Mouse (Mus musculus) kidney, embryonic 15.5 days (tissue): ENCODE measurements around the gene Olfr1145. TPM values are rescaled to one million over a fixed set of nuclear protein-coding genes. Genes with fewer than 3 reads are reported as not detected.

Source experiments
- ATAC-seq: fragments of 200-750 bp; cut with Nextera tagmentation; replicated peaks from 2 replicates; pipeline ENCODE4 v1.8.0; 2017; ENCODE audit warnings: moderate TSS enrichment; ENCODE audit not compliant: low FRiP score
- H3K27ac ChIP-seq: fragments of 300-500 bp; sonication (generic); 2 replicates; pipeline ENCODE4 v1.5.1; 2015; ENCODE audit warnings: mild to moderate bottlenecking, inconsistent platforms
- H3K27me3 ChIP-seq: fragments of 300-500 bp; sonication (generic); 2 replicates; pipeline ENCODE4 v1.6.1; 2015; ENCODE audit warnings: inconsistent platforms
- H3K36me3 ChIP-seq: fragments of 300-500 bp; sonication (generic); 2 replicates; pipeline ENCODE4 v1.6.1; 2015; ENCODE audit warnings: inconsistent platforms
- H3K4me1 ChIP-seq: fragments of 300-500 bp; sonication (generic); 2 replicates; pipeline ENCODE4 v1.6.1; 2015; ENCODE audit warnings: inconsistent platforms
- H3K4me2 ChIP-seq: fragments of 300-500 bp; sonication (generic); 2 replicates; pipeline ENCODE4 v1.6.1; 2015; ENCODE audit warnings: moderate library complexity, mild to moderate bottlenecking, inconsistent platforms
- H3K4me3 ChIP-seq: fragments of 300-500 bp; sonication (generic); replicated peaks from 2 replicates; pipeline ENCODE4 v1.5.1; 2015; ENCODE audit warnings: mild to moderate bottlenecking, inconsistent platforms
- H3K9ac ChIP-seq: fragments of 300-500 bp; sonication (generic); 2 replicates; pipeline ENCODE4 v1.6.1; 2015; ENCODE audit warnings: mild to moderate bottlenecking, inconsistent platforms
- H3K9me3 ChIP-seq: fragments of 300-500 bp; sonication (generic); replicated peaks from 2 replicates; pipeline ENCODE4 v1.6.1; 2016; ENCODE audit warnings: inconsistent platforms
- WGBS: fragments of 180-500 bp; shearing (Covaris S2); methylation state at CpG from one replicate; pipeline ENCODE4 v1.1.7; 2015; ENCODE audit warnings: mixed read lengths; 5-methylcytosine and 5-hydroxymethylcytosine counted together
- polyA plus RNA-seq: library from polyadenylated mRNA; unstranded; fragments of >200 nt; fragmentation: Nextera tagmentation; extraction: Ambion mirVana; gene quantifications from 2 replicates; pipeline ENCODE4 v1.2.1, GENCODE M21; 2015

Gene Olfr1145
- not detected in 2 replicates for polyA plus RNA-seq

DNA sequence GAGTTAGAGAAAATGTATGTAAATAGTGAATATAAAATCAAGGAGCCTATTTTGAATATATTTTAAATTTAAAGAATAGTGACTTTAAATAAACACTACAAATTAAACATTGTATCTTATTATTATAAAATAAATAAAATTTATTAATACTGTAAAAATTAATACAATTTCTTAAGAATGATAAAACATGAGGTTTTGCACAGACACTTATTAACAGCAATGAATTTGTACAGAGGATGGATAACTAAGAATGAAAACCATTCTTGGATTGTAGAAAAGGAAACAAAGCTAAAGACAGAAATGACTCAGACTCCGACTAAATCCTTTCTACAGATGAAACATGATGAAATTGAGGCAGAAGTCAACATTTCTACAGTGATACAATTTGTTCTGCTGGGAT, at the start of gene Olfr1145:
Olfr1145 (plus strand) TSS at position 301 of the 400 bp plus-strand sequence.
- Histone ChIP-seq H3K9ac (no peak within 1 kb of the TSS), H3K27me3 (no peaks in the 10 kb centered on the region), H3K4me2 (no peak within 1 kb of the TSS), H3K4me1 (no peaks in the 10 kb centered on the region), H3K36me3 (no peaks in the 10 kb centered on the region), H3K4me3 (no peak within 1 kb of the TSS), H3K27ac (no peak within 1 kb of the TSS), H3K9me3 (no peaks in the 10 kb centered on the region)
- ATAC-seq = no peak
- 81% methylated on average over 1 of the region's 1 CpGs for WGBS

DNA sequence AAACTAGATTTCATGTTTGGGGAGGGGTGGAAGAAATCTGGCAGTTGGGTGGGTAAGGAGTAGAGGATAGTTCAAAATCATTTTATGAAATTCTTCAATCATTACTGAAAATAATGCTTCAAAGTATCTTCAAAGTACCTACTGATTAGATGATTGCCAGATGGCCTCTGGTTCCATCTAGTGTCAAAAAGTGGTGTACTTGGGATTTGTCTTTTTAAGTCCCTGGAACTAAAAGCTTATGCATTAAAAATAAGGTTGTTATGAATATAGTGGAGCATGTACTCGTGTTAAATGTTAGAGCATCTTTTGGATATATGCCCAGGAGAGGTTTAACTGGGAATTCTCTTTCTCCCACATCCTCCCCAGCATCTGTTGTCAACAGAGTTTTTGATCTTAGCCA, 33.5 kb upstream of the Olfr1145 start:
- Histone ChIP-seq H3K4me3 (no peak overlapping the region), H3K36me3 (no peaks in the 10 kb centered on the region), H3K9ac (no peak overlapping the region), H3K4me2 (no peak overlapping the region), H3K27me3 (no peaks in the 10 kb centered on the region), H3K4me1 (no peaks in the 10 kb centered on the region), H3K27ac (no peak overlapping the region), H3K9me3 (no peaks in the 10 kb centered on the region)
- ATAC-seq = no peak
- WGBS = 59% methylated on average over 1 of the region's 1 CpGs

DNA sequence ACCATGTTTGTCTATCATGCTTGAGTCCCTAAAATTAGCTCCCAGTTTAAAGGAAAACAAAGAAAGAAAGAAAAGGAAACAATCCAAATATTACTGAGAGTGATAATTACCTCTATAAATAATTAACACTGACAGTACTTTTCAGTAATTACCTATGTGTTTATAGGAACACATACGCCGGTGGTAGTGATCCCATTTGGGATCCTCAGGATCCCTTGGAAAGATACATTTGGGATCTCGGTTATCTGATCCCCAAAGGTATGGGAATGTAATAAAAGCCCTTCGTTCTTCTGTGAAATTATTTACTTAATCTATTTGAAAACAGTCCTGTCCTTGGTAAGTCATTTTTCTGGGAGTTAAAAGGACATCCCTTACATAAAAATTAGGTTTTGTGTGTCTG, 30.4 kb upstream of the Olfr1145 start, which contains the start of gene Olfr152:
Olfr152 (plus strand) TSS at position 301 of the 400 bp plus-strand sequence.
- 77% methylated on average over 4 of the region's 4 CpGs for WGBS

DNA sequence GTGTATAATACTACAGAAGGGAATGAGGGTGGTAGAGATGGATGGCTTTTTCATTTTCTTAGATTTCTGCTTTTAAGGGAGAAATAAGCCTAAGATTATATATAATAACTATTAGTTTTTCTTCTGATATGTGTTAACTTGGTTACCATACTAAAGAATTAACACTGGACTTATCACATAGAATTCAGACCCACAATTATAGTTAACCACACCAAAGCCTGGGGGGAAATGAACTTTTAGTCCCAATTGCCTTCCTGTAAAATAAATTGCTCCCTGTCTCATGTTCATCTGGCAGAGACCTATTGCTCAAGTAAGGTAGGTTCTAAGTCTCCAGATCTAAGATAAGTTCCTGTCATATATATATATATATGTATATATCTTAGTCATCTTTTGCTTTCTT, 9.3 kb upstream of the Olfr1145 start, which contains the start of gene Olfr1143:
Olfr1143 (plus strand) TSS at position 301 of the 400 bp plus-strand sequence.
- H3K4me1 ChIP-seq = no peaks in the 10 kb centered on the region
- no peak within 1 kb of the TSS for H3K4me3 ChIP-seq
- no peak for ATAC-seq
- no peak within 1 kb of the TSS for H3K4me2 ChIP-seq
- H3K9ac ChIP-seq = no peak within 1 kb of the TSS
- no peaks in the 10 kb centered on the region for H3K9me3 ChIP-seq
- H3K27ac ChIP-seq = no peak within 1 kb of the TSS
- H3K27me3 ChIP-seq = no peaks in the 10 kb centered on the region
- no peaks in the 10 kb centered on the region for H3K36me3 ChIP-seq

More for the DNA sequence above, 30.4 kb upstream of the Olfr1145 start, which contains the start of gene Olfr152:
- Histone ChIP-seq H3K9ac (no peak within 1 kb of the TSS), H3K4me3 (no peak within 1 kb of the TSS), H3K36me3 (no peaks in the 10 kb centered on the region), H3K9me3 (no peaks in the 10 kb centered on the region), H3K4me1 (no peaks in the 10 kb centered on the region), H3K4me2 (no peak within 1 kb of the TSS), H3K27ac (no peak within 1 kb of the TSS), H3K27me3 (no peaks in the 10 kb centered on the region)
- no peak for ATAC-seq

DNA sequence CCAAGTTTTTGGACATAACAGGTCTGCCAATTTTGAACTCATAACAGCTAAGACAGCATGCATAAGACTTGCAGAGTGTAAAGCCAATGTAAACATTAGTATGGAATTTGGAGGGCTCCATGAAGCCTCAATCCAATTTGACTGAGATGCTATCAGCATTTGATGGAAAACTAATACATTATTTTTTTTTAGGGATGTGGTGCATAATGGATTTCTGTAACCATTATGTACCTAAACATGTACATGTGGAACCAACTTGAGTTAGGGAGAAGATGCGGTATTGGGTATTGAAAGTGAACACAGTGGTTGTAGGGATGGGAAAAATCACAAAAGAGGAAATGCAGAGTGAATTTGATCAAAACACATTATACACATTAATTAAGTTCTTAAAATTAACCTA, 20.6 kb downstream of the Olfr1145 start, which contains the start of gene Olfr1148:
Olfr1148 (plus strand) TSS at position 301 of the 400 bp plus-strand sequence.
- 90% methylated on average over 1 of the region's 1 CpGs for WGBS
- no peaks in the 10 kb centered on the region for H3K27me3 ChIP-seq
- ATAC-seq = no peak
- no peaks in the 10 kb centered on the region for H3K4me1 ChIP-seq
- H3K4me2 ChIP-seq = no peak within 1 kb of the TSS
- no peaks in the 10 kb centered on the region for H3K36me3 ChIP-seq
- no peak within 1 kb of the TSS for H3K4me3 ChIP-seq
- no peak within 1 kb of the TSS for H3K9ac ChIP-seq
- no peak within 1 kb of the TSS for H3K27ac ChIP-seq
- no peaks in the 10 kb centered on the region for H3K9me3 ChIP-seq

DNA sequence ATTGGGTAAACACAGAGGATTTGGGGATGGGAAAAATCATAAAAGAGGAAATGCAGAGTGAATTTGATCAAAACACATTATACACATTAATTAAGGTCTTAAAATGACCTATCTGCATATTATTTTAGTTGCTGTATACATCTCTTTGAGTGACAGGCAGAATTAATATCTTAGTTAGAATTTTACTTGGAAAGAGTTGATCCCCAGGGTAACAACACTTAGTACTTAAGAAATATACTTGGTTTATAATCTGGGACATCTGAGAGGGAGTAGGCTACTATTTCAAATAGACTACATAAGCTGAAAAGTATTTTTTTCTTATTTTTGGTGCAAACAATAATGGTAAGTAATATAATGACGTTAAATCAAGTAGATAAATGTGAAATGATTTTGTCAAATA, 34.1 kb downstream of the Olfr1145 start, which contains the start of gene Olfr1150-ps1:
Olfr1150-ps1 (plus strand) TSS at position 301 of the 400 bp plus-strand sequence.
- Histone ChIP-seq H3K4me2 (no peak within 1 kb of the TSS), H3K4me3 (no peak within 1 kb of the TSS), H3K4me1 (no peaks in the 10 kb centered on the region), H3K9ac (no peak within 1 kb of the TSS), H3K27me3 (no peaks in the 10 kb centered on the region), H3K9me3 (no peaks in the 10 kb centered on the region), H3K36me3 (no peaks in the 10 kb centered on the region), H3K27ac (no peak within 1 kb of the TSS)
- ATAC-seq = no peak
- 87% methylated on average over 1 of the region's 1 CpGs for WGBS

DNA sequence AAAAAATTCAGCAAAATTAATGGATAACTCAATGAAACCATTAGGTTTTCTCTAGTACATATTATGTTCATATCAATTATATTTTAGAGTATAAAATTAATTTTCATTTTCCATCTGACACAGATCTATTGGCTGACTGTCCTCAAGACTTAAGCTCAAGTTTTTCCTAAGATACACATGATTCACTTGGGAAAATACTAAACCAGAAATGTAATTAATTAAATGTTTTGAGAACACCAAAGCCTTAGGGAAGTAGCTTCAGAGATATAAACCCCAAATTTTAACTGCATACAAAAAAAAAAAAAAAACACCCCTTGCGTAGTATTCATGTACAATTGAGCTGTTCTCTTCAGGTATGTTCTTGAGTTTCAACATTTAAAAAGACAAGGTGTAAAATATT, 45.9 kb downstream of the Olfr1145 start, which contains the start of gene Olfr1151:
Olfr1151 (plus strand) TSS at position 301 of the 400 bp plus-strand sequence.
- H3K36me3 ChIP-seq = no peaks in the 10 kb centered on the region
- H3K4me1 ChIP-seq = no peaks in the 10 kb centered on the region
- no peak for ATAC-seq
- no peaks in the 10 kb centered on the region for H3K27me3 ChIP-seq
- no peak within 1 kb of the TSS for H3K4me3 ChIP-seq
- H3K9ac ChIP-seq = no peak within 1 kb of the TSS
- H3K4me2 ChIP-seq = no peak within 1 kb of the TSS
- WGBS = 92% methylated on average over 1 of the region's 1 CpGs
- H3K27ac ChIP-seq = no peak within 1 kb of the TSS
- no peaks in the 10 kb centered on the region for H3K9me3 ChIP-seq

Other genes with a start within 250 kb of the Olfr1145 start
- not detected in 2 replicates for gene Olfr1129, start 235.9 kb upstream of the Olfr1145 start, polyA plus RNA-seq
- gene Olfr1130, start 203.6 kb upstream of the Olfr1145 start, polyA plus RNA-seq = not detected in 2 replicates
- not detected in 2 replicates for gene Olfr1131, start 182.7 kb upstream of the Olfr1145 start, polyA plus RNA-seq
- not detected in 2 replicates for gene Olfr1132, start 172.3 kb upstream of the Olfr1145 start, polyA plus RNA-seq
- gene Olfr1133, start 162.4 kb upstream of the Olfr1145 start, polyA plus RNA-seq = not detected in 2 replicates
- not detected in 2 replicates for gene Olfr1134, start 151.4 kb upstream of the Olfr1145 start, polyA plus RNA-seq
- not detected in 2 replicates for gene Olfr1135, start 136.2 kb upstream of the Olfr1145 start, polyA plus RNA-seq
- gene Olfr1136, start 115.9 kb upstream of the Olfr1145 start, polyA plus RNA-seq = not detected in 2 replicates
- gene Olfr1137, start 96.6 kb upstream of the Olfr1145 start, polyA plus RNA-seq = not detected in 2 replicates
- not detected in 2 replicates for gene Olfr1138, start 69.8 kb upstream of the Olfr1145 start, polyA plus RNA-seq
- gene Olfr1140, start 66.1 kb upstream of the Olfr1145 start, polyA plus RNA-seq = not detected in 2 replicates
- not detected in 2 replicates for gene Olfr1141, start 55.8 kb upstream of the Olfr1145 start, polyA plus RNA-seq
- not detected in 2 replicates for gene Olfr152, start 30.3 kb upstream of the Olfr1145 start, polyA plus RNA-seq
- not detected in 2 replicates for gene Olfr1143, start 9.2 kb upstream of the Olfr1145 start, polyA plus RNA-seq
- not detected in 2 replicates for gene Olfr1148, start 20.7 kb downstream of the Olfr1145 start, polyA plus RNA-seq
- not detected in 2 replicates for gene Olfr1150-ps1, start 34.2 kb downstream of the Olfr1145 start, polyA plus RNA-seq
- not detected in 2 replicates for gene Olfr1151, start 46.0 kb downstream of the Olfr1145 start, polyA plus RNA-seq
- not detected in 2 replicates for gene Olfr1152, start 56.7 kb downstream of the Olfr1145 start, polyA plus RNA-seq
- not detected in 2 replicates for gene Olfr1153, start 85.1 kb downstream of the Olfr1145 start, polyA plus RNA-seq
- not detected in 2 replicates for gene Olfr1154, start 95.3 kb downstream of the Olfr1145 start, polyA plus RNA-seq
- gene Olfr1155, start 135.3 kb downstream of the Olfr1145 start, polyA plus RNA-seq = not detected in 2 replicates
- not detected in 2 replicates for gene Olfr1156, start 143.3 kb downstream of the Olfr1145 start, polyA plus RNA-seq
- gene Olfr1157, start 158.5 kb downstream of the Olfr1145 start, polyA plus RNA-seq = not detected in 2 replicates
- gene Olfr74, start 164.8 kb downstream of the Olfr1145 start, polyA plus RNA-seq = not detected in 2 replicates
- not detected in 2 replicates for gene Olfr1158, start 180.3 kb downstream of the Olfr1145 start, polyA plus RNA-seq
- not detected in 2 replicates for gene Olfr1160, start 198.4 kb downstream of the Olfr1145 start, polyA plus RNA-seq
- gene Olfr1161, start 213.0 kb downstream of the Olfr1145 start, polyA plus RNA-seq = not detected in 2 replicates
- 0.05 TPM in 2 replicates for gene Olfr73, start 227.9 kb downstream of the Olfr1145 start, polyA plus RNA-seq
- gene Olfr1162, start 241.3 kb downstream of the Olfr1145 start, polyA plus RNA-seq = not detected in 2 replicates